12 mouse cellular contexts compared by ENCODE assay signal in genomic region chr4:106581176-106581864, GRCm38 (mm10). TPM values are rescaled to one million over a fixed set of nuclear protein-coding genes. Genes with fewer than 3 reads are reported as not detected.
DNase-seq lines count a peak whose midpoint lies in the region; ATAC-seq and TF ChIP-seq lines count a peak whose summit lies in the region.
"Had no signal": no experiment of that assay in that cellular context is flagged by ENCODE, and none has a peak within 500 bp of the region (broad histone marks: within the 10 kb centered on the region; RNA-seq: fewer than 3 reads in every experiment).

No protein-coding gene starts in this region.

- no peak for TF ChIP-seq EP300 in stomach, postnatal 0 days (optimal IDR thresholded peaks at IDR 0.05)

- no peaks in the 10 kb centered on the region for H3K9me3 ChIP-seq in lung, embryonic 14.5 days (ENCODE audit: low read depth, low read length)
- no peaks in the 10 kb centered on the region for H3K9me3 ChIP-seq in stomach, postnatal 0 days (ENCODE audit: control insufficient read depth, low read length)
- no peaks in the 10 kb centered on the region for H3K9me3 ChIP-seq in embryonic facial prominence, embryonic 10.5 days
- H3K9me3 ChIP-seq: embryonic facial prominence, embryonic 12.5 days had no signal

- no peak for TF ChIP-seq POLR2A in lung, adult 2 months (IDR thresholded peaks at IDR 0.05; ENCODE audit: borderline replicate concordance, extremely low read depth, low read depth, low read length)

- no peaks in the 10 kb centered on the region for H3K4me1 ChIP-seq in lung, embryonic 14.5 days (ENCODE audit: insufficient read depth)
- H3K4me1 ChIP-seq in lung, adult 2 months (ENCODE audit: control insufficient read depth, insufficient read depth, low read length), result no peaks in the 10 kb centered on the region; the same call in 1 of the 2 replicates
- no peaks in the 10 kb centered on the region; the same call in 1 of the 2 replicates for H3K4me1 ChIP-seq in stomach, postnatal 0 days (replicated peaks; ENCODE audit: control insufficient read depth, insufficient read depth)
- peaks cover 2% of the 10 kb centered on the region; the same call in 1 of the 2 replicates for H3K4me1 ChIP-seq in embryonic facial prominence, embryonic 10.5 days
- H3K4me1 ChIP-seq: embryonic facial prominence, embryonic 12.5 days had no signal

- no peak overlapping the region for H3K4me3 ChIP-seq in lung, embryonic 14.5 days (ENCODE audit: low read depth, low read length)
- no peak overlapping the region for H3K4me3 ChIP-seq in lung, adult 2 months (replicated peaks; ENCODE audit: extremely low read depth, low read depth, low read length)
- H3K4me3 ChIP-seq in stomach, postnatal 0 days (ENCODE audit: low read depth, low read length), result no peak overlapping the region
- no peak overlapping the region for H3K4me3 ChIP-seq in embryonic facial prominence, embryonic 10.5 days
- H3K4me3 ChIP-seq: embryonic facial prominence, embryonic 12.5 days had no signal

- intact Hi-C loops in left cerebral cortex, postnatal 36 days (cut with DNase I), result no loop called here

- H3K9ac ChIP-seq in lung, embryonic 14.5 days, result no peak overlapping the region
- no peak overlapping the region for H3K9ac ChIP-seq in stomach, postnatal 0 days (ENCODE audit: low read length)
- H3K9ac ChIP-seq: embryonic facial prominence, embryonic 12.5 days had no signal

- H3K4me2 ChIP-seq in lung, embryonic 14.5 days, result no peak overlapping the region
- no peak overlapping the region for H3K4me2 ChIP-seq in stomach, postnatal 0 days (replicated peaks; ENCODE audit: low read depth)
- H3K4me2 ChIP-seq: embryonic facial prominence, embryonic 12.5 days had no signal

- H3K27me3 ChIP-seq in lung, embryonic 14.5 days (ENCODE audit: insufficient read depth, low read length), result no peaks in the 10 kb centered on the region
- H3K27me3 ChIP-seq in stomach, postnatal 0 days (ENCODE audit: control insufficient read depth, insufficient read depth, low read length), result no peaks in the 10 kb centered on the region
- H3K27me3 ChIP-seq in embryonic facial prominence, embryonic 10.5 days (replicated peaks; ENCODE audit: low read depth, poor library complexity, severe bottlenecking), result no peaks in the 10 kb centered on the region
- H3K27me3 ChIP-seq: embryonic facial prominence, embryonic 12.5 days had no signal

- TF ChIP-seq CTCF in lung, embryonic 14.5 days (IDR thresholded peaks at IDR 0.05; ENCODE audit: low read depth), result no peak
- TF ChIP-seq CTCF in lung, adult 2 months (IDR thresholded peaks at IDR 0.05; ENCODE audit: insufficient read depth, low read length), result no peak
- TF ChIP-seq CTCF in stomach, postnatal 0 days (IDR thresholded peaks at IDR 0.05; ENCODE audit: low read depth), result no peak

- ATAC-seq in lung, embryonic 14.5 days (ENCODE audit: insufficient read depth), result no peak
- no peak for ATAC-seq in stomach, postnatal 0 days (ENCODE audit: low FRiP score, low TSS enrichment)

- no peak for DNase-seq in lung, embryonic 14.5 days
- no peak for DNase-seq in lung, adult 2 months
- peak; percentile 13 to 27 for DNase-seq in heart, adult 9 months (ENCODE audit: low spot score in 2 of 2)
- DNase-seq in left cerebral cortex, postnatal 36 days (ENCODE audit: low spot score in 2 of 2), result peak; percentile 45 to 54
- DNase-seq in stomach, postnatal 0 days (ENCODE audit: low spot score), result no peak
- DNase-seq in embryonic facial prominence, embryonic 10.5 days (ENCODE audit: low spot score), result no peak
- DNase-seq in urinary bladder, postnatal 36 days (ENCODE audit: low spot score in 2 of 2), result no peak
- DNase-seq: cerebellum, adult 11 months; lung, postnatal 14 days had no signal

- H3K27ac ChIP-seq in lung, embryonic 14.5 days (ENCODE audit: low read depth), result peak overlapping the region; percentile 65
- H3K27ac ChIP-seq in stomach, postnatal 0 days (replicated peaks), result peak overlapping the region; percentile 80
- H3K27ac ChIP-seq in embryonic facial prominence, embryonic 10.5 days (replicated peaks), result no peak overlapping the region
- H3K27ac ChIP-seq: embryonic facial prominence, embryonic 12.5 days had no signal

- 71% methylated on average over 14 of the region's 14 CpGs for WGBS in lung, embryonic 14.5 days
- 72% methylated on average over 14 of the region's 14 CpGs for WGBS in lung, adult 2 months
- WGBS in stomach, postnatal 0 days, result 65% methylated on average over 14 of the region's 14 CpGs
- 93% methylated on average over 14 of the region's 14 CpGs for WGBS in embryonic facial prominence, embryonic 10.5 days

- peaks cover 90% of the 10 kb centered on the region for H3K36me3 ChIP-seq in lung, embryonic 14.5 days (ENCODE audit: insufficient read depth)
- H3K36me3 ChIP-seq in stomach, postnatal 0 days (ENCODE audit: control insufficient read depth, insufficient read depth, low read length), result peaks cover 17% of the 10 kb centered on the region
- peaks cover 100% of the 10 kb centered on the region for H3K36me3 ChIP-seq in embryonic facial prominence, embryonic 10.5 days (replicated peaks)

RNA-seq across cellular contexts. Expression of gene Dhcr24, which starts 20.5 kb away (rescaled TPM):
- polyA plus RNA-seq in lung, embryonic 14.5 days (2014; fragmentation: Nextera tagmentation; extraction: Ambion mirVana), result 22.5 and 25.0 TPM in 2 replicates
- polyA plus RNA-seq in lung, adult 2 months (2012; rRNA removed), result 81.7 and 94.0 TPM in 2 replicates
- total RNA-seq in left cerebral cortex, postnatal 36 days (2021), result 100 to 1,000 TPM in 1 of 2 experiments, 10 to 100 TPM in 1; 83.0 to 106 TPM
- polyA plus RNA-seq in stomach, postnatal 0 days (2015; fragmentation: Nextera tagmentation; extraction: Ambion mirVana), result 4.7 and 7.1 TPM in 2 replicates
- polyA plus RNA-seq in embryonic facial prominence, embryonic 10.5 days (2016; fragmentation: Nextera tagmentation; extraction: Ambion mirVana), result 10.2 TPM in 2 replicates

RNA-seq across cellular contexts. Expression of gene Lexm, which starts 35.7 kb away (rescaled TPM):
- not detected in 2 replicates for polyA plus RNA-seq in lung, embryonic 14.5 days (2014; fragmentation: Nextera tagmentation; extraction: Ambion mirVana)
- polyA plus RNA-seq in lung, adult 2 months (2012; rRNA removed), result 0.11 TPM in 1 of 2 replicates, not detected in the other
- not detected for total RNA-seq in left cerebral cortex, postnatal 36 days (2021)
- polyA plus RNA-seq in stomach, postnatal 0 days (2015; fragmentation: Nextera tagmentation; extraction: Ambion mirVana), result 0.08 TPM in 1 of 2 replicates, not detected in the other
- 0.52 TPM in 1 of 2 replicates, not detected in the other for polyA plus RNA-seq in embryonic facial prominence, embryonic 10.5 days (2016; fragmentation: Nextera tagmentation; extraction: Ambion mirVana)
- total RNA-seq: adrenal gland, adult 18-20 months; layer of hippocampus, adult 18-20 months had no signal

RNA-seq across cellular contexts. Expression of gene Ttc22, which starts 40.9 kb away (rescaled TPM):
- polyA plus RNA-seq in lung, embryonic 14.5 days (2014; fragmentation: Nextera tagmentation; extraction: Ambion mirVana), result 0.92 and 1.1 TPM in 2 replicates
- polyA plus RNA-seq in lung, adult 2 months (2012; rRNA removed), result 1.8 and 8.2 TPM in 2 replicates
- total RNA-seq in left cerebral cortex, postnatal 36 days (2021), result 1 to 10 TPM; 1.0 to 1.7 TPM
- 26.9 and 28.2 TPM in 2 replicates for polyA plus RNA-seq in stomach, postnatal 0 days (2015; fragmentation: Nextera tagmentation; extraction: Ambion mirVana)
- polyA plus RNA-seq in embryonic facial prominence, embryonic 10.5 days (2016; fragmentation: Nextera tagmentation; extraction: Ambion mirVana), result not detected in 2 replicates

Comparison
In these comparisons a context has a peak if more than half of its experiments do, and no peak if none do; other contexts are left out.
1. DNase-seq: peak in heart, adult 9 months (2 of 2) and left cerebral cortex, postnatal 36 days (2 of 2); none in lung, embryonic 14.5 days (single experiment), lung, adult 2 months (single experiment), stomach, postnatal 0 days (single experiment), embryonic facial prominence, embryonic 10.5 days (single experiment) and urinary bladder, postnatal 36 days (0 of 2).